Mouse (Mus musculus): ENCODE measurements around the gene Gm39566.

GRCm38 (mm10) chr11:69795983-69796435 lies 19.1 kb downstream of the Gm39566 start:
- TF ChIP-seq CTCF (IDR thresholded peaks at IDR 0.05; ENCODE audit: low read depth, low read length) (no peak), POLR2AphosphoS5 (IDR thresholded peaks at IDR 0.05; ENCODE audit: insufficient replicate concordance, low read depth, low read length) (no peak), TAL1 (conservative IDR thresholded peaks at IDR 0.05; ENCODE audit: low read depth, low read length) (no peak), GATA1 (IDR thresholded peaks at IDR 0.05; ENCODE audit: borderline replicate concordance, low read length) (no peak), GATA2 (IDR thresholded peaks at IDR 0.05; ENCODE audit: borderline replicate concordance, low read depth, low read length) (no peak)

Measured in G1E (cell line).